32 mouse cellular contexts compared by ENCODE assay signal in genomic region chr1:37984326-37984725, GRCm38 (mm10). TPM values are rescaled to one million over a fixed set of nuclear protein-coding genes. Genes with fewer than 3 reads are reported as not detected.
DNase-seq lines count a peak whose midpoint lies in the region; ATAC-seq and TF ChIP-seq lines count a peak whose summit lies in the region.
"Had no signal": no experiment of that assay in that cellular context is flagged by ENCODE, and none has a peak within 500 bp of the region (broad histone marks: within the 10 kb centered on the region; RNA-seq: fewer than 3 reads in every experiment).

No protein-coding gene starts in this region.

- H3K4me3 ChIP-seq in kidney, embryonic 14.5 days (ENCODE audit: low read length): no peak overlapping the region
- no peak overlapping the region for H3K4me3 ChIP-seq in myocyte
- H3K4me3 ChIP-seq: embryonic facial prominence, embryonic 13.5 days; heart, embryonic 10.5 days; hindbrain, embryonic 12.5 days had no signal

- H3K27ac ChIP-seq in kidney, embryonic 14.5 days (ENCODE audit: low read depth, low read length): no peak overlapping the region
- H3K27ac ChIP-seq: embryonic facial prominence, embryonic 13.5 days; heart, embryonic 10.5 days; hindbrain, embryonic 12.5 days; hindbrain, postnatal 0 days had no signal

- peaks cover 32% of the 10 kb centered on the region for H3K36me3 ChIP-seq in kidney, embryonic 14.5 days (ENCODE audit: control insufficient read depth, insufficient read depth, low read length)
- peaks cover 32% of the 10 kb centered on the region for H3K36me3 ChIP-seq in myocyte (ENCODE audit: control insufficient read depth, insufficient read depth)

- TF ChIP-seq POLR2A in myocyte (IDR thresholded peaks at IDR 0.05; ENCODE audit: insufficient read length, low read depth): no peak

- intact Hi-C loops in gastrocnemius, postnatal 36 days (cut with DNase I): loop anchor here (10.0 kb wide), 1 partner anchor 310 kb away; no protein-coding TSS in a partner anchor

- H3ac ChIP-seq in myocyte (ENCODE audit: control insufficient read depth, insufficient read length): no peak overlapping the region

- ATAC-seq in kidney, embryonic 14.5 days (ENCODE audit: low FRiP score, low TSS enrichment): peak; percentile 20; the same call in 1 of the 2 replicates
- ATAC-seq: CD4-positive, CD25-positive, alpha-beta regulatory T cell, adult 4 months; forebrain, embryonic 14.5 days; hindbrain, postnatal 0 days; inflammation-experienced regulatory T-cells, adult 6 months; intestine, embryonic 16.5 days had no signal

- no peaks in the 10 kb centered on the region for H3K79me2 ChIP-seq in myocyte (ENCODE audit: control insufficient read depth, insufficient read depth)

- no peaks in the 10 kb centered on the region for H3K27me3 ChIP-seq in kidney, embryonic 14.5 days (ENCODE audit: control insufficient read depth, insufficient read depth, low read length)
- no peaks in the 10 kb centered on the region for H3K27me3 ChIP-seq in myocyte (ENCODE audit: control insufficient read depth, insufficient read depth, insufficient read length)
- H3K27me3 ChIP-seq: embryonic facial prominence, embryonic 13.5 days; hindbrain, embryonic 12.5 days had no signal

- no peaks in the 10 kb centered on the region for H3K9me3 ChIP-seq in kidney, embryonic 14.5 days (ENCODE audit: control insufficient read depth, low read length)
- H3K9me3 ChIP-seq: embryonic facial prominence, embryonic 13.5 days; heart, embryonic 10.5 days; hindbrain, embryonic 12.5 days had no signal

- peak; percentile 72 for DNase-seq in heart, adult 11 months
- no peak for DNase-seq in heart, adult 18-20 months
- DNase-seq in kidney, postnatal 4 days: no peak
- no peak for DNase-seq in gastrocnemius, postnatal 36 days
- DNase-seq: adrenal gland, adult 2 months; adrenal gland, postnatal 14 days; cerebellum, adult 11 months; cerebellum, adult 2 months; cerebellum, adult 9-11 months; cerebellum, postnatal 25 days; gastrocnemius, postnatal 25 days had no signal

- no peak overlapping the region for H3K9ac ChIP-seq in kidney, embryonic 14.5 days (ENCODE audit: low read depth, low read length)
- H3K9ac ChIP-seq: embryonic facial prominence, embryonic 13.5 days; hindbrain, embryonic 12.5 days had no signal

- no peaks in the 10 kb centered on the region for H3K4me1 ChIP-seq in kidney, embryonic 14.5 days (ENCODE audit: control insufficient read depth, insufficient read depth, low read length)
- H3K4me1 ChIP-seq: embryonic facial prominence, embryonic 13.5 days; heart, embryonic 10.5 days; hindbrain, embryonic 12.5 days had no signal

- H3K4me2 ChIP-seq in kidney, embryonic 14.5 days (replicated peaks; ENCODE audit: low read depth, low read length): no peak overlapping the region
- no peak overlapping the region for H3K4me2 ChIP-seq in myocyte (ENCODE audit: low read depth)
- H3K4me2 ChIP-seq: embryonic facial prominence, embryonic 13.5 days; hindbrain, embryonic 12.5 days had no signal

- WGBS in kidney, embryonic 14.5 days: 95% methylated on average over 1 of the region's 1 CpGs

TF ChIP-seq in myocyte, 11 proteins besides CTCF, POLR2A, EP300 and RAD21:
- TF ChIP-seq MYOG (IDR thresholded peaks at IDR 0.05; ENCODE audit: control insufficient read depth in 1 of 3, insufficient read depth in 1 of 3, insufficient read length in 2 of 3, low read depth in 2 of 3) (no peak), POLR2AphosphoS2 (IDR thresholded peaks at IDR 0.05; ENCODE audit: insufficient read length, low read depth) (peak; percentile 72)

RNA-seq across cellular contexts. Expression of gene Txndc9, which starts 13.4 kb away (rescaled TPM):
- 10 to 100 TPM; 51.9 to 61.4 TPM for total RNA-seq in heart, adult 18-20 months (2021)
- polyA plus RNA-seq in kidney, embryonic 14.5 days (2014; fragmentation: Nextera tagmentation; extraction: Ambion mirVana): 132 and 156 TPM in 2 replicates
- 35.5 TPM for polyA plus RNA-seq in myocyte (2012; fragmentation: generic; extraction: Trizol)
- 10 to 100 TPM; 27.0 to 31.0 TPM for total RNA-seq in gastrocnemius, postnatal 36 days (2021)

RNA-seq across cellular contexts. Expression of gene Eif5b, which starts 13.5 kb away (rescaled TPM):
- total RNA-seq in heart, adult 18-20 months (2021): 10 to 100 TPM; 50.2 to 54.9 TPM
- polyA plus RNA-seq in kidney, embryonic 14.5 days (2014; fragmentation: Nextera tagmentation; extraction: Ambion mirVana): 29.9 and 38.4 TPM in 2 replicates
- 16.2 TPM for polyA plus RNA-seq in myocyte (2012; fragmentation: generic; extraction: Trizol)
- total RNA-seq in gastrocnemius, postnatal 36 days (2021): 10 to 100 TPM; 31.1 to 36.5 TPM

RNA-seq across cellular contexts. Expression of gene Lyg1, which starts 26.8 kb away (rescaled TPM):
- total RNA-seq in heart, adult 18-20 months (2021): not detected
- polyA plus RNA-seq in kidney, embryonic 14.5 days (2014; fragmentation: Nextera tagmentation; extraction: Ambion mirVana): not detected in 2 replicates
- polyA plus RNA-seq in myocyte (2012; fragmentation: generic; extraction: Trizol): not detected
- total RNA-seq in gastrocnemius, postnatal 36 days (2021): not detected
- total RNA-seq: adrenal gland, adult 2 months; adrenal gland, postnatal 14 days; adrenal gland, postnatal 4 days; common myeloid progenitor, adult 5-6 weeks; gastrocnemius, adult 8-10 months; gastrocnemius, postnatal 25 days; granulocyte monocyte progenitor cell, adult 5-6 weeks; heart, postnatal 25 days; hematopoietic stem cell, adult 5-6 weeks; hindbrain, postnatal 0 days; MEL had no signal
- polyA plus RNA-seq: adrenal gland, adult 2 months; C2C12; CD4-positive, CD25-positive, alpha-beta regulatory T cell, adult 4 months; cerebellum, adult 2 months; embryonic facial prominence, embryonic 13.5 days; forebrain, embryonic 11.5 days; forebrain, embryonic 14.5 days; heart, embryonic 10.5 days; heart, embryonic 14.5 days; heart, postnatal 0 days; hindbrain, embryonic 12.5 days; hindbrain, postnatal 0 days; inflammation-experienced regulatory T-cells, adult 6 months; intestine, embryonic 16.5 days had no signal
